Mouse (Mus musculus) kidney, adult 18-20 months (tissue): ENCODE data around the gene Ano4.

Experiments
- DNase-seq: peaks from one replicate; pipeline ENCODE4 v3.0.0; 2021

Gene Ano4

DNA sequence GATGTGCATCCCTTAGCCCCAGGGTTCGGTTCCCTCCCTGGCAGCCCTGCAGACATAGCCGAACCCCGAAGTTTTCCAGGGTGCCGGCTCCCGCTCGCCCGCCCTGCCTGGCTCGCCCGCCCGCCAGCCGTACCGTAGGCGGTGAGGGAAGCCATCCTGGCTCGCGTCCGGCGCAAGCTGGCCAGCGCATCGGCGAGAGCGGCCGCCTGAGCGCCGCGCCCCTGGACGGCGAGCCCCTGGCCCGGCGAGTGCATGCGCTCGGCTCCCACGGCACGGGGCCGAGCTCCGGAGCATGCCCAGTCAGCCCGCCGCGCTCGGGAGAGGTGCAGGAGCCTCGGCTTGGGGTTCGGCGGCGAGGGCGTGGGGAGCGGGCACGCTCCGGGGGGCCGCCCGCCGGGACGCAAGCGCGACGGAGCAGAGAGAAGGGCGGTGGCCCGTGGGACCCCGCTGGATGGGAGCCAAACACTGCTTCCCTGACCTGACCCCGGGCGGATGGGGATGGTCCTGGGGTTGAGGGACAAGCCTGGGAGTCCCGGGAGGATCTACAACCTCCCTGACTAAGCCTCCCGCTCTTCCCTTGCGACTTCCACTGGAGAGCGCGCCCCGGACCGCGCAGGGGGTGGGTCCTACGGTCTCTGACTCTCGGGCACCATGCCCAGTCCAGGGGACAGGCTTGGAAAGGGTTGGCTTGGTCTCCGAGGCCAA, at the start of gene Ano4:
TSS of gene Ano4 (minus strand) at position 272 of the 705 bp plus-strand sequence.
- DNase-seq: peak; percentile 53

DNA sequence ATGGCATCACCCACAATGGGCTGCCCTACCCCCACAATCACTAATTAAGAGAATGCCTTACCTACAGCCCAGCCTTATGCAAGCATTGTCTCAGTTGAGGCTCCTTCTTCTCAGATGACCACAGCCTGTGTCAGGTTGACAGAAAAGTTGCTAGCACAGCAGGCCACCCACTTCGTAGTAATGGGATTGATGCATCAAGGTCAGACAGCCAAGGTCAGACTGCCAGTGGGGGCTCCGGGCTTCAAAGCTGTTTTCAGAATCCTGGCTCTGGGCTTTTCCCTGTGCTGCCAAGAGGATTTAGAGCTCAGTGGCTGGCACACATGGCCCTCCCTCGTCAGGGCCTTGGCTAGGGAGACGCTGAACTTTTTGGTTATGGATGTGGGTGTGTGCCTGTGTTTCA, 48.1 kb upstream of the Ano4 start:
- no peak for DNase-seq

DNA sequence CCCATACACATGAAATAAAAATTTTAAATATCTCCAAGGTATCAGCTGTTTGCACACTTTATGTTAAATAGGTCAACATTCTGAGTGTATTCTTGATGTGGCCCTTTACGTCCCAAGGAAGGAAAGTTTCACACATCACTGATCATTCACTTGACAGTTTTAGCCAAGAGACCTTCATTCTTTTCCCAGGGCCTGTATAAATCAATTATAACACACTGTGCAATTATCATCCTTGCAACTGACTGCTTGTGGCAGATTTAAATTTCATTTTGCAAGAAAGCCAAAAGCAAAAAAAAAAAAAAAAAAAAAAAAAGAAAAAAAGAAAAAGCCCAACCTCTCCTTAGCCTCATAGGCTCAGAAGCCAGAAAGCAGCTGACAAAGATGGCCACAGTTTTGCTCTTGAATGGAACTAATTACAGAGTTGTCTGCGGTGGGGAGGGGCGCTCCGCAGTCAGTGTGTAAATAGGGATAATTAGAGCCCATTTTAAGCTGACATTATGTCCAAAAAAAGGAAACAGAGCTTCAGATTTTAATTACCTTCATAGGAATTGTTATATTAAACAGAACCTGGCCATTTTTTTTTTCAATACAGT, 47.1 kb upstream of the Ano4 start:
- no peak for DNase-seq

DNA sequence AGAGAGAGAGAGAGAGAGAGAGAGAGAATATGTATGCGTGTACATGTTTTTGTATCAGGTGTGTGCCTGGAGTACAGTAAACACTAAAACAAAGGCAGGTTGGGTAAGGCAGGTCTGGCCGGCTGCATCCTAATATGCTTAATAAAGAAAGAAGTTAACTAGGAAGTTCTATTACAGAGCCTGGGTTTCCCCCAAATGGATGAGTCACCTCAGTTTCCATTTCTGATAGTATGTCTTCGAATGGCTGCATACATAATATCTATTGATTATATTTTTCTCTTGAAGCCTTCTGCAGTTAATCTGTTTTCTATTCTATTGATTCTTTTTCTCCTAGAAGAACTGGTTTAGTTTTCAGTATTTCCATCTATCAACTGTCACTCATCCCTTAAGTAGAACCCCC, 41.9 kb upstream of the Ano4 start:
- no peak for DNase-seq

DNA sequence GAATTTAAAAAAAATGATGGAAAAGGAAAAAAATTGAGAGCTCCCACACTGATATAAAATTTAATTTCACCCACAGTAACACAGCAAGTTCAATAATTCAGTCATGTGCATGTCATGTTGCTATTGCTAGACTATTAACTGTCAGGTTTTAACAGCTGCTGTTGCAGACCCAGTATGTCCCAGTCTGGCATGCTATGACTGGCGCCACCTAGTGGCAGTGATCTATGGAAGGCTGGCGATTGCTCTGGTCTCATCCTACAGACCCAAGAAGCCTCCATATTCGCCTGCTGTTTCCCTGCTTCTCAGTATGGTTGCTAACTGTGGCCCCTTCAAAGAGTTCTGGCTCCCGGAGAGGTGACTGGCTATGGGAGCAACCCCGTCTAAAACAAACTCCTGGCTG, 38.9 kb upstream of the Ano4 start:
- DNase-seq: peak; percentile 79

DNA sequence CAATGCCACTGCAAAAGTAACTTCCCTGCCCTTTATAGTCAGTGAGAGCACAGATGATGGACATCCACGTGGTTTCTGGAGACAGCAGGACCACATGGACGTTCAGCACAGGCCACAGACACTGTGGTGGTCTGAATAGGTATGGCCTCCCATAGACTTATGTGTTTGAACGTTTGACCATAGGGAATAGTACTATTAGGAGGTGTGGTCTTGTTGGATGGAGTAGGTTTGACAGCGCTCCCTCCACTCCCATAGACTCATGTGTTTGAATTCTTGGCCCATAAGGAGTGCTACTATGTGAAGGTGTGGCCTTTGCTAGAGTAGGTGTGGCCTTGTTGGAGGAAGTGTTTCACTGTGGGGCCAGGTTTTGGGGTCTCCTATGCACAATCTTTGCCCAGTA, 33.2 kb upstream of the Ano4 start:
- DNase-seq: no peak

DNA sequence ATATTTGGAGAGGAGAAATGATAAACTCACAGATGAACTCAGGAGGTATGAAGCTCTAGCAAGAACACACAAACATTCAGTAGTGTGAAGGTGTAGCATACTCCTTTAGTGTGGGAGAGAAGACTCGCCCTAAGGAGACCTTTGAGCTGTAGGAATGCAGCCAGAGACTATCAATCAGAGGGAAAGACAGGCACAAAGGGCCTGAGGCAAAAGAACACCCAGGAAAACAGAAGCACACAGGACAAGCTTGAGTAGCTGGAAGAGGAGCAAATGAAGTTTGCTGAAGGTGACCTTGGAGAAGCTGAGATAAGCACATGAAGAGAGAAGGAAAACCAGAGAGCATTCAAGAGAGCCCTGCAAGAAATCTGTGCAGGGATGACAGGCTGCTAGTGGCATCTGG, 25.5 kb upstream of the Ano4 start:
- peak; percentile 9 for DNase-seq

DNA sequence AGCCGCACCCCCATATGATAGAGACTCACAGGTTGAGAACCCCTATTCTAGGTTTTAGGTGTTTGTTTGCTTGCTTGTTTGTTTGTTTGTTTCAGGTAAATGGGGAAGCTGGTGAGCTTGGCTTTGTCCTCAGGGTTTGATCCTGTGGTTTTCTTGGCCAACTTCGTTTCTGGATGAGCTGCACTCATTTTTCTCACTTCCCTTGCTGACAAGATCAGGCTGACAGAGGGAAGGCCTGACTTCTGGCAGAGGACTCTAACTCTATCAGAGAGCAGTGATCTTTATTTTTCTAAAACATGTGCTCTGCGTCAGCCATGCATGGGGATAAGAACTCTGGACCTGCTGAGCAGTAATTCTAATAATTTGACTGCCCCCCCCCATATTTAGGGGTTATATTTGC, 14.4 kb upstream of the Ano4 start:
- DNase-seq: no peak

DNA sequence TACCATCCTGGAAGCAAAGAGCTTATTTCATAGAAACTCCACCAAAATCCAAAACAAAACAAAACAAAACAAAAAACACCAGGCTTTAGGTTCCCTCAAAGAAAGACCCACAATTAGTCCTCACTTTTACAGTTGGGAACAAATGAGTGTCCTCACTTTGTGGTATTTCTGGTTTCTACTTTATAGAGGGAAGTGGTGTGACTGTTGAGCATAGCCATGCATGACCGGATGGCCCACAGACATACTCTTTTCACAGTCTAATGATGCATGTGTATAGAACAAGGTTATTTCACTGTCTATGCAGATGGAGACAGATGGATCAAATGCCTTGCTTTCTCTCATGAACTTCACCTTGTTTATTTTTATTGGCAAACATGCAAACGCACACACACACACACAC, 10.1 kb upstream of the Ano4 start:
- no peak for DNase-seq

DNA sequence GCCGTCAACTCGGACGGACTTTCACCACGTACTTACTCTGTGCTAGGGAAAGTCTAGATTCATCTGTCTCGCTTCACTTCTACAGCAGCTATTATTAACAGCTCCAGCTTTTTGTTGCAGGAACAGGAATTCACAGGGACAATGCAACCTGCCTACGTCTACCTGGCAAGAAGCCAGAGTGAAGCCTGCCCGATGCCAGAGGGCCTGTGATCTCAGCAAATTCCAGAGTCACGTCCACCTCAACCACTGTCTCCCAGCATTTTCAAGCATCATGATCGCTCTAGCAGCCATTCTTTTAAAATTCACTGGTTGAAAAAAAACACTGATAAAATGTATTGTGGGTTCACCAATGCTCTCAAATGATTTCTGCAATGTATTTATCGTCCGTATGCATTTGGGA, 6.9 kb upstream of the Ano4 start:
- DNase-seq: no peak

DNA sequence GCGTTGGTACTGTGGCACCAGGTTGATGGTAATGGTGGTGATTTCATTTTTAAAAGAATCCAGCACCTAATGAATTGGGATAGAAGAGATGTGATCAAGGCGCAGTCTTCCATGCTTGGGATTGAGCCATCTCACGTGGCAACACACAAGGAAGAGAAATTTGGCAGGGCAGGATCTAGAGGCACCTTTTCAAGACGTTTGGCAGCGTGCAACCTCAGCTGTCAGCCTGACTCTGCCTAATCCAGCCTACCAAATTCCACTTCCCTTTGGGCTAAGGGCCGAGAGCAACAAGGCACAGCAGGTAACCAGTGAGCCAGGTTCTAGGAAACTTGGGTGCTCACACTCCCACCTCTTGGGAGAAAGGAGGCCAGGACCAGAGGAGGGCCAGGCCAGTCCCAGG, 1.0 kb upstream of the Ano4 start:
- no peak for DNase-seq

DNA sequence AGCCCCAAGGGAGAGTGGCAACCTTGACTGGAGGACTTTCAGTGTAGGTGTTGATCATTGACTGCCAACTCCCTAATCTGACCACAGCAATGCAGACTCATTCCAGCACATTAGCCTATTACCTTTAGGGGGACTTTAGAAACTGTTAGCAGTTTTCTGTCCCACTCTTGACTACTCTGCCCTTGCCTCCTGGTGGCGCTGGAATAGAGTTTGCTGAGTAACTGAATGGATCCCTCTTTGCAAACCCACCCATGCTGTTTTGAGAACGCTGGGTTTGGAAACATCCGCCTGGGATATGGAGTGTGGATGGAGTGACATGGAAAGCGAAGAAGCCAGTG, 603 bp upstream of the Ano4 start:
- no peak for DNase-seq

DNA sequence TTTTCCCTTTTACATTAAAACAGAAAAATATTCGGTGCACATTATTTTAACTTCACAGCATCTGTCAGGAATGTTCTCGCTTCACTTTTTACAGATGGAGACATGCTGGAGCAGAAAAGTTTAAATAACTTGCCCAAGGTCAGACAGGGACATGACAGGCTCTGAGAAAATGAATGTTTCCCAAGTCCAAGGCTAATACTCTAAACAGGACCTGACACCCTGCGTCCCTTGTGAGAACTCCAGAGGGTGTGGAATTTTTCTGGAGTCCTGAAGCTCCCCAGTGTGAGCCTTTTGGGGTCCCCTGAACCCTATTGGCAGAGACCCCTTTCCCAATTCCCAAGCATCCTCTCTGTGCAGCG, 451 bp downstream of the Ano4 start:
- DNase-seq: no peak

DNA sequence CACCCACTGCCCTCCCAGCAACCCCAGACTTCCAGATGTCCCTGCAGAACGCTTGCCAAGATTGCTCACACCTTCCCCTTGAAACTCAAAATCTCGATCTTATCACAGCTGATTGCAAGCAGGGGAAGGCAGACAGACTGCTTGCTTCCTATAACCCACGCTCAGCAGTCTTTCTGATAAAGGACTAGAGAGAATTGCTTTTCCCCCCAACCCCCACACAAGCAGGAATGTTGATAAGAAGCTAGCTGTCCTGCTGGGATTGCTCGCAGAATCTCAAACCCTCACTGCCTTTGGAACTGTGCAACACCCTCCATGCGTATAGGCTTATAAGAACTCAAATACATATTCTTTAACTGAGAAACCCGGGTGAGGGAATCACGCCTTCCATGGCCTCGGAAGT, 846 bp downstream of the Ano4 start:
- DNase-seq: no peak

DNA sequence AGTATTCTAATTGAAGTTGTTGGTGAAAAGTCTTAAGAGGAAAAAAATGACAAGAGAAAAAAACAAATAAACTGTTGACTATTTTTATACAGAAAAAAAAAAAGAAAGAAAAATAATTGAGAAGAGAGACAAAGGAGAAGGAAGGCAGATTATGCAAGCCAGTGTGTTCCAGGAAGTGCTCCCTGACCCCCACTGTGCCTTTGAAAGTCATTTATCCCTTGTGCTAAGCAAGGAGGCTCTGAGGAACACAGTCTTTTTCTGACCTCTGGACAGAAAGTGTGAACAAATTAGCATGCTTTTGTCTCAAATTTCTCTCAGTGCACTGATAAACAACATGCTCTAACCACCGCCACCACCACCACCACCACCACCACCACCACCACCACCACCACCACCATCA, 14.3 kb downstream of the Ano4 start:
- no peak for DNase-seq

DNA sequence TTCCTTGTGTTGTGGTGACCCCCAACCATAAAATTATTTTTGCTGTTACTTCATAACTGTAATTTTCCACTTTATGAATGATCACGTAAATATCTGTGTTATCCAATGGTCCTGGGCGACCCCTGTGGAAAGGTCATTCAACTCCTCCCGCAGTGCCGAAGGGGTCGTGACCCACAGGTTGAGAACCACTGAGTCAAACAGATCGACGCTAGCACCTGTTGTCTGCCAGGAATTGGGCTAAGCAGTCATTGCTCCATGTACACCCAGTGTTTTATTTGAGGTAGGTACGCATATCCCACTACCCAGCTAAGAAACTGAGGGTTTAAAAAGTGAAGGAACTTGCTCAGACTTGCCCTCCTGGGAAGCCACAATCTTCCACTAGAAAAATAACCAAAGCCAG, 14.8 kb downstream of the Ano4 start:
- DNase-seq: no peak

DNA sequence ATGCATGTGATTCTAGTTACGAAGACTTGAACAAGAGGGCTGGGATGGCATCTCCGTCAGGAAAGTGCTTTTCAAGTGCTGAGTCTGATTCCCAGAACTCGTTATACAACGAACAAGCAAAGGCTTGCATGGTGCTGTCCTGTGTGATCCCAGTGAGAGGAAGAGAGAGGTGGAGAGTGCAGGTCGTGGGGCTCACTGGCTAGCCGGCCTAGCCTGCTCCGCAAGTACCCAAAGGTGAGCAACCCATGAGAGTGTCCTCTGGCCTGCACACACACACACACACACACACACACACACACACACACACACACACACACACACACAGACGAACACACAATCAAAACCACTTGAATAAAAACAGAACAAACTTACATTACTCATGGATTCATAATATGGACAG, 15.7 kb downstream of the Ano4 start:
- no peak for DNase-seq

DNA sequence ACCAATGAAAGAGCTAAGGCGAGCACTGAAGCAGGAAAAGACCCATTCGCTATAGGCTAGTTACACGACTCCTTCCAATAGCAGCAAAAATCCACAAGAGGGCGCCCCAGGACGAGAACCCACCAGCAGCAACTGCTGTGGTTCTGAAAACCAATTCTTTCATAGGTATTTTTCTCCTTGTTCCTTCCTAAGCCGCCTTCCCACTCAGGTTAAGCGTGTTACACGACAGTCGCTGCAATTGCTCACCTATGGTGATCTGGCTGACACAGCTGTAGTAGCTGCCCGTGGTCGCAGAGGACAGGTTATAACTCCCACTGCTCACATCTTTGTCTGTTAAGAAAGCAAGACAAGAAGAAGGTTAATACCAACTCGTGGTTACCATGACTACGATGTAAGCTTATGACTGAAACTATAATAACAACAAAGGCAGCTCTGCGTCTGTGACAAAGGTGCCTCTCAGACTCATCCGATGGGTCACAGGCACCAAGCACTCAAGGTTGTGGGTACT, 17.5 kb downstream of the Ano4 start:
- DNase-seq: peak; percentile 63

DNA sequence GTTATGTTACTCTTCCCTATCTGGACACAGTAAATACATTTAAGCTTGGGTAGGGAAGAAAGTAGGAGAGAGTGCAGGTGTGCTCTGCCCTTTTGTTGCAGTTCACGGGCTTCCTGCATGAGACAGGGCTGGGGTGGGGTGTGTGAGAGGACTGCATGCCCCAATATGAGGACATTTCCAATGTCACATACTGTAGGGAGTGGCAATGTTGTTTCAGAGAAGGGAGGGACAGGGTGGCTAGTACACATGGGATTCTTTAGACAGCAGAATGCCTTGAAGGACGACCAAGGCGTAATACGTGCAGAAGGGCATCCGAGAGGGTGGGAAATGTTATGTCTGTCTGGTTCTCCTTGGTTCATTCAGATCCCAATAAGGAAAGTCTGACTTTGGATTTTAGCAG, 18.2 kb downstream of the Ano4 start:
- DNase-seq: no peak

DNA sequence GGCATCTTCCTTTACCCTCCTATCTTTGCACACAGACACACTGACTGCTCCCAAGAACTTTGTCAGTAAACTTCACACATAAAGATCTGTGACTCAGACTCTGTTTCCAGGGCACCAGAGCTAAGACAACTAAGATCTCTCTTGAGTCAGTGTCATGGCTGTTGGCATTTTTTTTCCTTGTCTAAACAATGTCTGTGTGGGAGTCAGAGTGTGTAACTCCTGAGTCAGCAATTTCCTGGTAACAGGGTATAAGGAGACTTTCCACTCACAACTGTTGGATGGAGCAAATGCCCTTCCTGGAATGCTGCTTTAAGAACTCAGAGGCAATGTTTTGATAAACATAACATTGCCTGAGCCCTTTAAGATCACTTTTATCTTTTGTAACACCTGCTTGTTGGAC, 37.0 kb downstream of the Ano4 start:
- no peak for DNase-seq

DNA sequence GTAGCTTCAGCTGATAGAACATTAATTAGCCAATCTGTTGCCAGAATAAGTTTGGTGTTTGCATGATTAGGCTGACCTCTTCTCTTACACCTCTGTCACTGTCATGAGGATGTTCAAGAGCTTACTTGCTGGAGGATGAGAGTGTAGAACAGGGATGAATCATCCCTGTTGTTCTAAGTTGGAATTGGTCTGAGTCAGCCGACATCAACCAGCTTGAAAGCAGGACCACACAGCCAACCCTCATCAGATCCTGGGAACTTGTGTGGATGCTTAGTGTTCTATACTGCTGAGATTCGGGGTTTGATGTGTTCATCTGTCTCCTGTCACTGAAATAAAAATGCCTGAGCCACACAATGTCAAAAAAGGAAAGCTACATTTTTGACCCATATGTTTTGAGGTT, 44.2 kb downstream of the Ano4 start:
- no peak for DNase-seq

DNA sequence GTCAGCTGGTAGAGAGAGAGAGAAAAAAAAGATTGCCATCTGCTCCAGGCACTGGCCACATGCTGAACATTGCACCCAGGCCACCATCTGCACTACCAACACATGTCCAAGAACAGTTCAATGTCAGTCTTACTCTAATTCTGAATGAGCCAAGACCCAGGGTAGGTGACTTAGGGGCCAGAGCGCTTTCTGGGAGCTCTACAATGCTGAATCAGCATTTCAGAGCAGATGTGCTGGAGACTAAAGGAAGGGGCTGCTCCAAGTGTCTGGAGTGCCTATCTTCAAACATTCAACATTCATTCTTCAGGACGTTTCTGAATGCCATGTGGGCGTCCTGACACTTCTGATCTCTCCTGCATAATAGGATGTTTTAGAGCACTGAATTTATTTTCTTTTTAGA, 51.8 kb downstream of the Ano4 start:
- DNase-seq: no peak

DNA sequence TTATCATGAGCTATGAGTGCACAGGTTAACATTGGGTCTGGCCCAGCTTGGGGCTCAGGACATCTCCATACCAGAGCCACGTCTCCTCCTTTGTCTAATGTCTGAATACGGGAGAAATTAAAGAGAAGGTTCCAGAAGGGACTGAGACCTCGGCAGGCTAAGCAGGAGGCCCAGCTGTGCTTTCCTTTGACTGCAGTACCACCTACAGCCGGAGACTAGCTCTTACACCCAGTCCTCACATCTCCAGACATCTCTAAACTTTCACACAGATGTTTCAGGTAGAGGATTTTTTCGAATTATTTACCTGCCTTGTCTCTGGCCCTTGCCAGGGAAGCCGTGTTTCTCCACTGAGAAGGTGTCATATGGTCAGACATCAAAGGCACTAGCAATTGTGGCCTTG, 53.9 kb downstream of the Ano4 start:
- DNase-seq: no peak

DNA sequence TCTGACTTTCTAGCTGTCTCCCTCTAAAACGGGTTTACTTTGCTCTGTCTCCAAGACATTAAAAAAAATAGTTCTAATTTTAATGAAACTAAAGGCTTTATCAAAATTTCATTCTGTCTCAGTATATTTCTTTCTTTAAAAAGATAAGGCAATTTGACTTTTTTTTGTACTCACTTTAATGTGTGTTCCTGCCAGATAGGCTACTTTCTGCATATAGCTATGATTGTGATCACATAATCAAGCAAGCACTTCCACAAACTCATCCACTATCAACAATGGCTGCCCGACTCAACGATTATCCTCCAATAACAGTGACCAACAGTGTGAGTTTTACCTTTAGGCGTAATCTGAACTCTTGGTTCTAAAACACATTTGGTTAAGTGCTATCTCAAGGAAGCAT, 55.3 kb downstream of the Ano4 start:
- no peak for DNase-seq

DNA sequence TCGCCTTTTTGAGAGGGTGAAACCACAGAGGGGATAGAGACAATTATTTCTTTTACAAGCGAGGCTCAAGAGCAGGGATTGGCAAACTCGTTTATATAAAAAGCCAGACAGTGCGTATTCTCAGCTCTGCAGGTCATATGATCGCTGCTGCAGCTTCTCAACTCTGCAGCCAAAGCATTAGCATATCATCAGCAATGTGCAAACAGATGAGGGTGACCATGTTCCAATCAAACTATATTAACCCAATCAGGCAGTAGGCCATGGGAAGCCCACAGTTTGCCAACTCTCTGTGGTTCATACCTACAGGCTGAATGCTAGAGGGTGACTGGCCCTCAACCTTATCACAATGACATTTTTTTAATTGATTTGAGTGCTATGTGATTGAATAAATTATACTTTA, 64.2 kb downstream of the Ano4 start:
- no peak for DNase-seq
